Comparison of ENCODE assay signal across 23 mouse cellular contexts in genomic region chr9:8034143-8034542, GRCm38 (mm10). TPM values are rescaled to one million over a fixed set of nuclear protein-coding genes. Genes with fewer than 3 reads are reported as not detected.
DNase-seq lines count a peak whose midpoint lies in the region; ATAC-seq and TF ChIP-seq lines count a peak whose summit lies in the region.
"Had no signal": no experiment of that assay in that cellular context is flagged by ENCODE, and none has a peak within 500 bp of the region (broad histone marks: within the 10 kb centered on the region; RNA-seq: fewer than 3 reads in every experiment).

No protein-coding gene starts in this region.

- TF ChIP-seq CTCF in intestine, postnatal 0 days (IDR thresholded peaks at IDR 0.05; ENCODE audit: low read depth): no peak

- no peak for ATAC-seq in embryonic facial prominence, embryonic 15.5 days (ENCODE audit: insufficient number of reproducible peaks, low FRiP score, low TSS enrichment, low read depth)
- peak; percentile 58 for ATAC-seq in intestine, embryonic 15.5 days
- ATAC-seq in intestine, postnatal 0 days: no peak
- peak; percentile 66 for ATAC-seq in intestine, embryonic 16.5 days
- ATAC-seq: activated CD4-positive, CD25-positive, alpha-beta regulatory T cell, adult 4 months; CD4-positive, CD25-positive, alpha-beta regulatory T cell, adult 4 months; forebrain, embryonic 13.5 days; forebrain, embryonic 15.5 days; forebrain, postnatal 0 days; Patski had no signal

- H3K27me3 ChIP-seq in embryonic facial prominence, embryonic 15.5 days: no peaks in the 10 kb centered on the region
- no peaks in the 10 kb centered on the region for H3K27me3 ChIP-seq in embryonic facial prominence, embryonic 10.5 days (replicated peaks; ENCODE audit: low read depth, poor library complexity, severe bottlenecking)
- no peaks in the 10 kb centered on the region for H3K27me3 ChIP-seq in intestine, embryonic 15.5 days (replicated peaks)
- no peaks in the 10 kb centered on the region for H3K27me3 ChIP-seq in intestine, postnatal 0 days (replicated peaks; ENCODE audit: control insufficient read depth, insufficient read depth, low read length)
- H3K27me3 ChIP-seq in intestine, embryonic 16.5 days (replicated peaks; ENCODE audit: control insufficient read depth, insufficient read depth, low read length): no peaks in the 10 kb centered on the region
- H3K27me3 ChIP-seq: CH12.LX; embryonic facial prominence, embryonic 13.5 days; forebrain, embryonic 13.5 days; forebrain, embryonic 15.5 days; Patski had no signal

- no peak for DNase-seq in embryonic facial prominence, embryonic 10.5 days (ENCODE audit: low spot score)
- DNase-seq: adrenal gland, adult 8-10 months; adrenal gland, postnatal 14 days; adrenal gland, postnatal 36 days; B cell, adult 2 months; cerebellum, adult 11-12 months; cerebellum, adult 2 months; cerebellum, adult 9-10 months; cerebellum, postnatal 10 days; cerebellum, postnatal 25 days; forebrain, postnatal 0 days had no signal

- WGBS in embryonic facial prominence, embryonic 15.5 days: 76% methylated on average over 1 of the region's 1 CpGs
- WGBS in embryonic facial prominence, embryonic 10.5 days: 82% methylated on average over 1 of the region's 1 CpGs
- WGBS in intestine, embryonic 15.5 days: 64% methylated on average over 1 of the region's 1 CpGs
- WGBS in intestine, postnatal 0 days: 48% methylated on average over 1 of the region's 1 CpGs
- WGBS in intestine, embryonic 16.5 days: 73% methylated on average over 1 of the region's 1 CpGs

- peaks cover 12% of the 10 kb centered on the region; the same call in 1 of the 2 replicates for H3K4me1 ChIP-seq in embryonic facial prominence, embryonic 15.5 days
- peaks cover 8% of the 10 kb centered on the region for H3K4me1 ChIP-seq in embryonic facial prominence, embryonic 10.5 days
- H3K4me1 ChIP-seq in intestine, embryonic 15.5 days (replicated peaks): peaks cover 8% of the 10 kb centered on the region; the same call in 1 of the 2 replicates
- peaks cover 4% of the 10 kb centered on the region for H3K4me1 ChIP-seq in intestine, postnatal 0 days (replicated peaks; ENCODE audit: control insufficient read depth, insufficient read depth, low read length)
- H3K4me1 ChIP-seq in intestine, embryonic 16.5 days (ENCODE audit: control insufficient read depth, insufficient read depth, low read length): peaks cover 14% of the 10 kb centered on the region

- H3K27ac ChIP-seq in embryonic facial prominence, embryonic 15.5 days (replicated peaks): 0 out of 2 replicates have a peak overlapping the region, but pooled peaks have one; percentile 0
- H3K27ac ChIP-seq in embryonic facial prominence, embryonic 10.5 days (replicated peaks): no peak overlapping the region
- no peak overlapping the region for H3K27ac ChIP-seq in intestine, embryonic 15.5 days
- H3K27ac ChIP-seq in intestine, postnatal 0 days (ENCODE audit: low read depth, low read length): no peak overlapping the region; the same call in 1 of the 2 replicates
- H3K27ac ChIP-seq in intestine, embryonic 16.5 days (ENCODE audit: low read length): no peak overlapping the region
- H3K27ac ChIP-seq: embryonic facial prominence, embryonic 13.5 days; forebrain, embryonic 13.5 days; forebrain, embryonic 15.5 days had no signal

- H3K9me3 ChIP-seq in embryonic facial prominence, embryonic 15.5 days (replicated peaks): no peaks in the 10 kb centered on the region
- H3K9me3 ChIP-seq in embryonic facial prominence, embryonic 10.5 days: no peaks in the 10 kb centered on the region
- no peaks in the 10 kb centered on the region for H3K9me3 ChIP-seq in intestine, embryonic 15.5 days
- no peaks in the 10 kb centered on the region for H3K9me3 ChIP-seq in intestine, postnatal 0 days (ENCODE audit: control insufficient read depth)
- H3K9me3 ChIP-seq in intestine, embryonic 16.5 days (ENCODE audit: control insufficient read depth, low read length): no peaks in the 10 kb centered on the region
- H3K9me3 ChIP-seq: embryonic facial prominence, embryonic 13.5 days; forebrain, embryonic 13.5 days; forebrain, embryonic 15.5 days; G1E had no signal

- no peak overlapping the region for H3K4me2 ChIP-seq in embryonic facial prominence, embryonic 15.5 days (replicated peaks)
- H3K4me2 ChIP-seq in intestine, embryonic 15.5 days (replicated peaks): no peak overlapping the region
- no peak overlapping the region for H3K4me2 ChIP-seq in intestine, postnatal 0 days (replicated peaks; ENCODE audit: low read depth)
- no peak overlapping the region for H3K4me2 ChIP-seq in intestine, embryonic 16.5 days (ENCODE audit: low read depth, low read length)
- H3K4me2 ChIP-seq: embryonic facial prominence, embryonic 13.5 days; forebrain, embryonic 13.5 days; forebrain, embryonic 15.5 days had no signal

- no peaks in the 10 kb centered on the region for H3K36me3 ChIP-seq in embryonic facial prominence, embryonic 15.5 days
- no peaks in the 10 kb centered on the region; the same call in 1 of the 2 replicates for H3K36me3 ChIP-seq in embryonic facial prominence, embryonic 10.5 days (replicated peaks)
- no peaks in the 10 kb centered on the region for H3K36me3 ChIP-seq in intestine, embryonic 15.5 days
- no peaks in the 10 kb centered on the region for H3K36me3 ChIP-seq in intestine, postnatal 0 days (ENCODE audit: control insufficient read depth, insufficient read depth)
- H3K36me3 ChIP-seq in intestine, embryonic 16.5 days (ENCODE audit: control insufficient read depth, insufficient read depth, low read length): no peaks in the 10 kb centered on the region
- H3K36me3 ChIP-seq: embryonic facial prominence, embryonic 13.5 days; forebrain, embryonic 15.5 days; G1E had no signal

- H3K4me3 ChIP-seq in embryonic facial prominence, embryonic 15.5 days (replicated peaks): no peak overlapping the region
- H3K4me3 ChIP-seq in embryonic facial prominence, embryonic 10.5 days: no peak overlapping the region
- H3K4me3 ChIP-seq in intestine, embryonic 15.5 days (replicated peaks): no peak overlapping the region
- no peak overlapping the region for H3K4me3 ChIP-seq in intestine, postnatal 0 days (ENCODE audit: low read depth, low read length)
- H3K4me3 ChIP-seq in intestine, embryonic 16.5 days (ENCODE audit: low read length): no peak overlapping the region
- H3K4me3 ChIP-seq: embryonic facial prominence, embryonic 13.5 days; forebrain, embryonic 13.5 days; forebrain, embryonic 15.5 days had no signal

- H3K9ac ChIP-seq in embryonic facial prominence, embryonic 15.5 days: no peak overlapping the region
- no peak overlapping the region for H3K9ac ChIP-seq in intestine, embryonic 15.5 days
- no peak overlapping the region for H3K9ac ChIP-seq in intestine, postnatal 0 days (ENCODE audit: low read depth, low read length)
- no peak overlapping the region for H3K9ac ChIP-seq in intestine, embryonic 16.5 days (ENCODE audit: low read depth, low read length)
- H3K9ac ChIP-seq: embryonic facial prominence, embryonic 13.5 days; forebrain, embryonic 13.5 days; forebrain, embryonic 15.5 days; forebrain, postnatal 0 days had no signal

RNA-seq across cellular contexts. Expression of gene Cfap300, which starts 8.5 kb away (rescaled TPM):
- polyA plus RNA-seq in embryonic facial prominence, embryonic 15.5 days (2015; fragmentation: Nextera tagmentation; extraction: Ambion mirVana): 17.2 and 19.3 TPM in 2 replicates
- 18.2 and 19.9 TPM in 2 replicates for polyA plus RNA-seq in embryonic facial prominence, embryonic 10.5 days (2016; fragmentation: Nextera tagmentation; extraction: Ambion mirVana)
- 7.6 and 8.6 TPM in 2 replicates for polyA plus RNA-seq in intestine, embryonic 15.5 days (2015; fragmentation: Nextera tagmentation; extraction: Ambion mirVana)
- polyA plus RNA-seq in intestine, postnatal 0 days (2015; fragmentation: Nextera tagmentation; extraction: Ambion mirVana): 1.6 and 2.0 TPM in 2 replicates
- polyA plus RNA-seq in intestine, embryonic 16.5 days (2015; fragmentation: Nextera tagmentation; extraction: Ambion mirVana): 7.4 and 7.7 TPM in 2 replicates

RNA-seq across cellular contexts. Expression of gene Yap1, which starts 29.7 kb away (rescaled TPM):
- polyA plus RNA-seq in embryonic facial prominence, embryonic 15.5 days (2015; fragmentation: Nextera tagmentation; extraction: Ambion mirVana): 49.0 and 49.2 TPM in 2 replicates
- polyA plus RNA-seq in embryonic facial prominence, embryonic 10.5 days (2016; fragmentation: Nextera tagmentation; extraction: Ambion mirVana): 40.6 and 42.9 TPM in 2 replicates
- 25.3 and 25.9 TPM in 2 replicates for polyA plus RNA-seq in intestine, embryonic 15.5 days (2015; fragmentation: Nextera tagmentation; extraction: Ambion mirVana)
- 11.4 TPM in 2 replicates for polyA plus RNA-seq in intestine, postnatal 0 days (2015; fragmentation: Nextera tagmentation; extraction: Ambion mirVana)
- polyA plus RNA-seq in intestine, embryonic 16.5 days (2015; fragmentation: Nextera tagmentation; extraction: Ambion mirVana): 13.2 and 18.3 TPM in 2 replicates
- polyA plus RNA-seq: activated CD4-positive, CD25-positive, alpha-beta regulatory T cell, adult 4 months; CD4-positive, CD25-positive, alpha-beta regulatory T cell, adult 4 months had no signal

Comparison
In these comparisons a context has a peak if more than half of its experiments do, and no peak if none do; other contexts are left out.
1. ATAC-seq: peak in intestine, embryonic 15.5 days (single experiment) and intestine, embryonic 16.5 days (single experiment); none in embryonic facial prominence, embryonic 15.5 days (single experiment) and intestine, postnatal 0 days (single experiment).